Mouse (Mus musculus): ENCODE data around the gene Moxd1.
A peak's percentile ranks its signal among the peaks of the same experiment; 100 is the strongest.
"Not testable (repeated sequence)": the region's sequence is repeated elsewhere in the genome, so short reads cannot be mapped to it uniquely, and the experiment has no call there.

Moxd1 gene

DNA sequence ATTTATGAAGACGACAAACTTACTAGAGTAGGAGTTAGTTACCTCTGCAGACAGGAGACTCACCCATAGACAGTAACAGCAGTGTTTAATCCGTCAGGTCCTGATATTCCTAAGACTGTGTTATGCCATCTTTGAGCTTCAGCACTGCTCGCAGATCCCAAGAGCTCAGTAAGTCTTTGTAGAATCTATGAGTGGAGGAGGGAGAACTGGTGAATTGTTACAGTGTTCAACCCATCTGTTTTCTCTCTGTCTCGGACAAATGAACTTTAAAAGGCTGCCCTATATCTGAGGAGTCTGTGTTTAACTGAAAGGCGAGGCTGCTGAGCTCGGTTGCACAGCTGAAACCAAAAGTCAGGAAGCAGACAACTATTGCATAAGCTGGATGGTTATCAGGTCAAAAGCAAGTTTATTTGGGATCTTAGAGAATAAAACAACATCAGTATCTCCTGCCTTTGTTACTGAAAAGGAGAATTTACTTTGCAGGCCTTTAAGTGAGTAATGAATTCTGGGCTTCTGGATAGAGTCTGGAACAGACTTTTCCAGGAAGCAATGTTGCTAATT, 47.8 kb downstream of the Moxd1 start:
- DNase-seq (ENCODE audit: low spot score in 2 of 2), result no peak

DNA sequence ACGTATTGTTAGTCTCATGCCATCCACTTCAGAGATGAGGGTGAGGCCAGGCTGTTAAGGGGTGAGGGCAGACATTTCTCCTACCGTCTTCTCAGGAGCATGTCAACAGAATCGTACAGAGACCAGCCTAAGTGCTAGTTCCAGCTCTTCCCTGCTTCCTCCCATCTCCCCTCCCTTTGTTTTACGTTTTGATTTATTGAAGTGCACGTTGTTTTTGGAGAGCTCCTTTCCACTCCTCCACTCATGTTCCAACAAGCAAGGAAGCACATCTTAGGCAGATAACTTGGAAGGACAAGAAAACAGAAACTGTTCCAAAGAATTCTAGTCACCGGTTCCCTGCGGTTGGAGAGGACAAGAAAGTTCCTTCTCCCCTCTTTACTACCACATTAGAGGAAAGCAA, 52.9 kb downstream of the Moxd1 start:
- no peak for DNase-seq (ENCODE audit: low spot score in 2 of 2)

GRCm38 (mm10) chr10:24282650-24283049, 59.3 kb downstream of the Moxd1 start:
- DNase-seq (ENCODE audit: low spot score in 2 of 2), result no peak

DNA sequence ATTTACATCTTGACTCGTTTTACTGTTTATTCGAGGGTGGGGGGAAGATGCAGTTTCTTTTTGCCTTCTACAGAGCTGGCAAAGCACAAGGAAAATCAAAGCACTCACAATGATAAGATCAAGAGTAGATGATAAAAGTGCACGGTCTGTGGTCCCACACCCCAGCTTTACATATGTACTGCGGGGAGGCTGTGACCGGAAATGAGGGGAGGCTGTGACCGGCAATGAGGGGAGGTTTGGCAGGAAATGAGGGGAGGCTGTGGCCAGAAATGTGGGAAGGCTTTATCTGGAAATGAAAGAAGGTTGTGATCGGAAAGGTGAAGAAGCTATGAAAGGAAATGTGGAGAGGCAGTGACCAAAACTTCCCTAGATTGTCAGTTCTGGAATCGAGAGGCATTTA, 68.3 kb downstream of the Moxd1 start:
- DNase-seq (ENCODE audit: low spot score in 2 of 2), result no peak

- no peak for DNase-seq (ENCODE audit: low spot score in 2 of 2)
These were observed 69.4 kb downstream of the Moxd1 start for GRCm38 (mm10) chr10:24292671-24293070.

DNA sequence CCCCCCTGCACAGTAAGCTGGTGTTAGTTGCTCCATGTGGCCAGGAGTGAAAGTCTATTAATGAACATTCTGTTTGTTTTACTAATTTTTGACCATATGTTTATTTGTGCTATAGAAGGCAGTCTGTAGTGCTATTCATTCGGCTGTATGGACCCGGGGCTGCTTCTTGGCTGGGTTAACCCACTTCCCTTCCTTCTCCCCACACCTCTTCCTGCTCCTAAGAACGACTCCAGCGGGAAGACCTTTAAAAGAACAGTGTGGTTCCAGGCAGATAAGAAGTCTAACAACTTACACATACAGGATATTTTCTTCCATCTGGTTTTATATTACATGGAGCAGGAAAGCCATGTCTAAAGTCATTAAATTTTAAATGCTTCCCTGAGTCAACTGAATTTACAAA, 73.3 kb downstream of the Moxd1 start:
- no peak for DNase-seq (ENCODE audit: low spot score in 2 of 2)

- no peak for DNase-seq (ENCODE audit: low spot score in 2 of 2)
These were observed 74.5 kb downstream of the Moxd1 start for GRCm38 (mm10) chr10:24297792-24298191.

DNA sequence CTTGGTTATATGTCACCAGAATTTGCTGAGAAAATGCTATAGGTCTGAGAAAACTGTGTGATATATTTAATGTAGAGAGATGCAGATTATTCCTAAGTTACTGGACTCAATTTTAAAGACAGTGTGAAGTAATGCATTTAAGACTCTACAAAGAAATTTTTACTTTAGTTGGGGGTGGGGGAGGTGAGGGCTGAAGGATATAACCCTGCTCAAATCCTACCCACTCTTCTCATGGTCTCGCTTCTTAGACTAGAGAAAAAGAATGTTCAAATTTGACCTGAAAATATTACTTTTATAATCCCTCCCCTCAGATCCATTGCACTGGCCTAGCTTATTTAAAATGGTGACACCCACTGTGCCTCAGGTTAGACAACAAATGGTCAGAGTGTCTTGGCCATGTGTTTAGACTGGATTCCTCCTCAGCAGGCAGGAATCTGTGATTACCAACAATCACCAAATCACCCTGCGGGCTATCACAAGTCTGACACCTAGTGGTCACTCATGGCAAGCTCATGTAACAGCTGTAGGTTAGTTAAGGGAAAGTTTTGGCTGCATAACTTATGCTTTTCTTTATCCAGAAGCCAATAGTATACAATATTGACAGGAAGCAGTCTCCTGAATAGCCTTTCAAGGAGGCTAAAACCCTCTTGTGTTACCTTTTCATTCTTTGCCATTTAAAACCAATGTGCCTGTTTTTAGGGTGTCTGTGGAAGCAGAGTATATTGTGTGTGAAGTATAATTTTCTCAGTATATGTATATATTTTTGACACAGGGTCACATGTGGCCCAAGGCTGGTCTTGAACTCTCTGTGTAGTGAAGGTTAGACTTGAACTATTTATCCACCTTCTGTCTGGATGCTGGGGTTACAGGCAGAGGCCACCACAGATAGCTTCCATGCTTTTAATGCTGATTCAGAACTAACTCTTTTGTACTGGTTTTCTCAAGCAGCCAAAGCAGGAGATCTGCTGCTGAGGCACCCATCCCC, 75.2 kb downstream of the Moxd1 start:
- DNase-seq (ENCODE audit: low spot score in 2 of 2), result peak in 1 of 2 experiments; percentile 30

- peak in 1 of 2 experiments; percentile 15 for DNase-seq (ENCODE audit: low spot score in 2 of 2)
These were observed 88.9 kb downstream of the Moxd1 start for GRCm38 (mm10) chr10:24312191-24312611.

DNA sequence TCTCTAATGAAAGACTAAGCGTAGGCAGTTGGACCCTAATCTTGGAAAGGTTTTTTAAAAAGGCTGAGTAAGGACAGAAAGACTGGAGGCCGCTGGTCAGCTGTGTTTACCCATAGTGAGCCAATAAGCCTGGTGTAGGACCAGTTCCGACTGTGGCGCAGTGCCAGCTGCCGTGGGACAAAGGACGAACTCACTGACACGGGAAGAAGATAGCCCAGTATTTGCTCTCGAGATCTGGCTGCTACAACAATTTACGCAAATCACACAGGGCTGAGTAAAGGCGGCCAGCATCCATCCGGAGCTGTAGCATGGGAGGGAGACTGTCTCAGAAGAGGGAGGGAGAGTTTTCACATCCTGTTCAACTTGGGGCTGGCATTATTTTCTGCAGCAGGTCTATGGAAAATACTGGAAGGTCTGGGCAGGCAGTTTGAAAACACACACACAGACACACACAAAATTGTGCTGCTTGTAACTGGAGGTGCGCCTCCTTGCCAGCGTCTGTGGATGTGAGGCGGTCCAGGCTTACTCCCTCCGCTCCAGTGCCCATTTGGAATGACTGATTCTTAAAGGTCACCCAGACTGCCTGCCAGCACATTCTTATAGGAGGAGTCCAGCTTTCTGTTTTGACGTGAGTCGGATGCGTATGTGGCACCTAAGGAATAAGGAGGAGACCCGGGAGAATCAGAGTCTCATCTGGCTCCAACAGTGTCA, 94.0 kb downstream of the Moxd1 start:
- no peak for DNase-seq (ENCODE audit: low spot score in 2 of 2)

GRCm38 (mm10) chr10:24320326-24320725, 97.0 kb downstream of the Moxd1 start:
- DNase-seq (ENCODE audit: low spot score in 2 of 2), result no peak

- DNase-seq (ENCODE audit: low spot score in 2 of 2), result no peak
These were observed 99.7 kb downstream of the Moxd1 start for GRCm38 (mm10) chr10:24323066-24323465.

DNA sequence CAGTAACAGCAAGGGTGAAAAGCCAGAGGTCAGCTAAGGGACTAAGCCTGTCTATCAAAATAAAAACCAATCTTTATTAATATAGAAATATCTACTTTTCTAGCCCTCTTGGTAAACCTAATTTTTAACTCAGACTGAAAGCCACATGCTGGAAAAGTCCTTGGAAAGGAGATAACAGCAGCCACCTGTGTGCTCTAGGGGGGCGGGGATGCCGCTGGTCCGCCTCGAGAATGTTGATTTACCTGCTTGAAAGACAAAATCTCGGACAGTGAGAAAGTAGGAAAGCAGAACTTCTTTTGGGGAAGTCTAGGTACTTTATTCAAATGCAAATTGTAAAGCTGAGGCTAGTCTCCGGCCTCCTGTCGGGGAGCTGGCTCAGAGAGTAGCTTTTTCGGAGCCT, 103.9 kb downstream of the Moxd1 start:
- DNase-seq (ENCODE audit: low spot score in 2 of 2), result not testable (repeated sequence)

DNA sequence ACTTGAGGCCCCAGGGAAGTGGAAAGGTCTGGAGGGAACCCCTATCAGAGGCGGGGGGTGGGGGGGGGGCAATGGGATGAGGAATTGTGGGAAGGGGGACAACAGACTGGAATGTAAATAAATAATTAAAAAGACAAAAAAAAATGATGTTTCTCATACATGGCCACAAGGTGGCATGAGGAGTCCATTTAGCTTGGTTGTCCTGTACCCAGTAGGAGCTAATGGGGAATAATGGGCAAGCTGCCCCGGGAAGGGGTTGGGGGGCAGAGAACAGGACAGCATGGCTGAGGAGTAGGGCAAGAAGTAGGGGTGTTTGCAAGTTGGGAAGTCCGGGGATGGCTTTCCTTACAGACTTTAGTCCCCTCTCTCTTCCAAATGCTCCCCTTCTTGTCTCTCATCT, 109.5 kb downstream of the Moxd1 start:
- no peak for DNase-seq (ENCODE audit: low spot score in 2 of 2)

GRCm38 (mm10) chr10:24339593-24340143, 116.4 kb downstream of the Moxd1 start:
- DNase-seq (ENCODE audit: low spot score in 2 of 2), result no peak

DNA sequence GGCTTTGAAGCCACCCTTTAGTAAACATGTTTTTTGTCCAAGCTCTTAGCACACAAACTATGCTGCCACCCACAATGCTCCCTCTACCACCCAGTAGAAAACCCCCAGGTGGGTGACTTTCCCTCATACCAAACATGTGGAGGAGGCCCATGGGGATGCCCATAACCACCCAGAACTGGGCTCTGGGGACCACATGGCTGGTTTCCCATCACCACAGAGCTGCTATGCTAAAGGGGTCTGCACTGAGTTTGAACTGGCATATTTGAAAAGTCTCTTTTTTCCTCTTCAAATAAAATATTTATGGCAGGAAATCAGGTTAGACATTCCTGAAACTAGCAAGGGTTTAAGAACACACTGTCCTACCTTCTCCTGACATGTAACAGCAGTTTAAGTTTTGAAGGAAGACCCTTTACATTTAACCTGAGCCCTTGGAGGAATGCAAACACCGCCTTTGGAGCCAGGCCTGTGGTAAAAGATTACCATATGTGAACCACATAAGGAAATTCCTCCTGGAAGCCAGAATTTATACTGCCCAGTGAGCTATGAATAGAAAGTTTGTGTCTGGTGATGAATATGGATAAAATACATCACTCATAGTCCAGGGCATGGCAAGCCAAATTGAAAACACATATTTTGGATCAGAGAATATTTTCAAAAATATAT, 117.4 kb downstream of the Moxd1 start:
- no peak for DNase-seq (ENCODE audit: low spot score in 2 of 2)

DNA sequence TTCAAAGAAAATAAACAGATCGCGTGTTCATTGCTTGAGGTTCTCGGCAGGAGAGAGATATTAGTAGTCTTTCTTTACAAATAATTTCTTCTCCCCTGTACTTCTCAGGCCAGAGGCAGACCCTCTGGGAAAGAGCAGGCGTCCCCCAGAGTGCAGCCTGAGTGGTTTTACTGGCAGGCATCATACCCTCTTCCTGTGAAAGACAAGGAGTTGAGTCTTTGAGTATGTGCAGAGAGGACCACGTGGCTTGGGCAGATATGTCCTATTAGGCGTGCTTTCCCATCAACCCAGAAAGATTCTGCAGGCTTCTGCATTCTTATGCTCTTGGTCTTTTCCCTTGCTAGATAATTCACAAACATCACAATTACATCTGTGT, 117.9 kb downstream of the Moxd1 start:
- DNase-seq (ENCODE audit: low spot score in 2 of 2), result no peak

- no peak for DNase-seq (ENCODE audit: low spot score in 2 of 2)
These were observed 119.8 kb downstream of the Moxd1 start for GRCm38 (mm10) chr10:24343068-24343467.
